Mouse (Mus musculus) left cerebral cortex, adult 11 months (tissue): Measurements from ENCODE around the gene M1ap.

Source experiments
- DNase-seq: peaks from one replicate; pipeline ENCODE4 v3.0.0; 2022; ENCODE audit warnings: low spot score

M1ap gene

GRCm38 (mm10) chr6:83011255-83011654, 64.6 kb downstream of the M1ap start:
- DNase-seq: no peak

GRCm38 (mm10) chr6:83011756-83012155, 65.1 kb downstream of the M1ap start:
- DNase-seq: no peak

GRCm38 (mm10) chr6:83013444-83013843, 66.7 kb downstream of the M1ap start:
- no peak for DNase-seq

GRCm38 (mm10) chr6:83014482-83015466, 68.1 kb downstream of the M1ap start:
- no peak for DNase-seq

- DNase-seq: no peak
These were observed 69.0 kb downstream of the M1ap start for GRCm38 (mm10) chr6:83015749-83016148.

- no peak for DNase-seq
These were observed 70.5 kb downstream of the M1ap start for GRCm38 (mm10) chr6:83017190-83017589.

GRCm38 (mm10) chr6:83019044-83019443, 72.3 kb downstream of the M1ap start:
- DNase-seq: no peak

GRCm38 (mm10) chr6:83020121-83020520, 73.4 kb downstream of the M1ap start:
- no peak for DNase-seq

- DNase-seq: no peak
These were observed 74.3 kb downstream of the M1ap start for GRCm38 (mm10) chr6:83020836-83021593.

GRCm38 (mm10) chr6:83023008-83023407, 76.3 kb downstream of the M1ap start:
- DNase-seq: no peak

GRCm38 (mm10) chr6:83023786-83024185, 77.1 kb downstream of the M1ap start:
- no peak for DNase-seq

GRCm38 (mm10) chr6:83024421-83024820, 77.7 kb downstream of the M1ap start:
- DNase-seq: no peak

- no peak for DNase-seq
These were observed 78.5 kb downstream of the M1ap start for GRCm38 (mm10) chr6:83025221-83025620.

GRCm38 (mm10) chr6:83027293-83027692, 80.6 kb downstream of the M1ap start:
- no peak for DNase-seq

- DNase-seq: no peak
These were observed 81.0 kb downstream of the M1ap start for GRCm38 (mm10) chr6:83027706-83028105.

- no peak for DNase-seq
These were observed 83.1 kb downstream of the M1ap start for GRCm38 (mm10) chr6:83029777-83030176.

- no peak for DNase-seq
These were observed 84.4 kb downstream of the M1ap start for GRCm38 (mm10) chr6:83031111-83031510.

- no peak for DNase-seq
These were observed 85.4 kb downstream of the M1ap start for GRCm38 (mm10) chr6:83031921-83032590.

- DNase-seq: no peak
These were observed 86.1 kb downstream of the M1ap start for GRCm38 (mm10) chr6:83032769-83033191.

GRCm38 (mm10) chr6:83033249-83034185, 86.8 kb downstream of the M1ap start, which contains the start of the genes Dok1 and Loxl3:
Dok1 (minus strand) TSS chr6:83033471.
Loxl3 (plus strand) TSS chr6:83034173.
- DNase-seq: no peak

GRCm38 (mm10) chr6:83034463-83035055, 87.9 kb downstream of the M1ap start:
- DNase-seq: no peak
